Mouse (Mus musculus) gastrocnemius, adult 18-20 months (tissue): ENCODE measurements around the gene Mrps6. TPM values are rescaled to one million over a fixed set of nuclear protein-coding genes. Genes with fewer than 3 reads are reported as not detected.

Experiments used
- DNase-seq: peaks from one replicate; pipeline ENCODE4 v3.0.0; 2021; ENCODE audit warnings: low spot score
- long read RNA-seq, 2 experiments: library from polyadenylated mRNA; stranded (forward); transcript quantifications; one replicate each; pipeline ENCODE4 v2.0.0; 2021
- total RNA-seq, 2 experiments: library from RNA; stranded (reverse); gene quantifications; 2 replicates each; pipeline ENCODE4 v1.2.3; 2021

Mrps6 gene
- total RNA-seq: 10 to 100 TPM; 23.2 to 26.7 TPM
- long read RNA-seq, experiment 1, transcript Mrps6-201 (3 exons, 846 nt): major isoform, 22 of 26 reads
- long read RNA-seq, experiment 1, partial matches to known transcripts: 3 of 26 reads
- long read RNA-seq, experiment 1, other reads (novel, unspliced or antisense): 1 of 26 reads
- long read RNA-seq, experiment 2, transcript Mrps6-201 (3 exons, 846 nt): major isoform, 13 of 18 reads
- long read RNA-seq, experiment 2, partial matches to known transcripts: 2 of 18 reads
- long read RNA-seq, experiment 2, other reads (novel, unspliced or antisense): 3 of 18 reads

DNA sequence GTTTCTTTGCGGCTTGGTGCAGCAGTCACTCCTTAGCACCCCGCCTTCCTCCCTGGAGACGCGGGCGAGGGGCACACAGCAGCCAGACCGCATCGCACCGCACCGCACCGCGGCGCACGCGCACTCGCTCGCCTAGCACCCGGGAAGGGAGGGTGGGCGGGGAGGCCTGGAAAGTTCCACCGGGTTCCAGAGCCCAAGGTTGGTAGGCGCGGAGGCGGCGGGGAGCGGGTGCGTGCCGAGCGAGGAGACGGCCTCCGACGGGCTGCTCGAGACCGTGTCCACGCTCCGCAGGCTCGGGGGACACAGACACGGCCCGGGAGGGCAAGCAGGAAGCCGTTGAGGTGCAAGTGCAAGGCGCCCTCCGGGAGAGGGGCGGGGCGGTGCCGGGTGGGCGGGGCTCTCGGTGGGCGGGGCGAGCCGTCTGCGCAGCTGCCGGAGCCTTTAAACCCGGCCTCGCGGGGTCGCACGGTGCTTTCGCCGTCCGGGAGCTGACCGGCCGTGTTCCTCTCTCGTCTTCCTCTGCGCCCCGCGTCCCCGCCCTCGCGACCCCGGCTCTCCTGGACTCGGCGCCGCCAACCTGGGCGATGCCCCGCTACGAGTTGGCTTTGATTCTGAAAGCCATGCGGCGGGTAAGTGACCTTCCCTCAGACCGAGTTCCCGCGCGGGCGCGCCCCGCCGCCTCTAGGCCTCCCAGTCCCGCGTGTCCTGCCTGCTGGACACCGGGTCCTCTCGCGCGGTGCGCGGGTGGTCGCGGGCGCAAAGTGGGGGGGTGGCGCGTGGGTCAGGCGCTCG lies at the start of gene Mrps6, which contains the start of the genes Gm49711 and Slc5a3:
TSS of gene Mrps6 (plus strand) at position 419 of the 792 bp plus-strand sequence.
TSS of gene Gm49711 (plus strand) at position 465 of the 792 bp plus-strand sequence.
TSS of gene Slc5a3 (plus strand) at position 471 of the 792 bp plus-strand sequence.
- peak; percentile 78 for DNase-seq

DNA sequence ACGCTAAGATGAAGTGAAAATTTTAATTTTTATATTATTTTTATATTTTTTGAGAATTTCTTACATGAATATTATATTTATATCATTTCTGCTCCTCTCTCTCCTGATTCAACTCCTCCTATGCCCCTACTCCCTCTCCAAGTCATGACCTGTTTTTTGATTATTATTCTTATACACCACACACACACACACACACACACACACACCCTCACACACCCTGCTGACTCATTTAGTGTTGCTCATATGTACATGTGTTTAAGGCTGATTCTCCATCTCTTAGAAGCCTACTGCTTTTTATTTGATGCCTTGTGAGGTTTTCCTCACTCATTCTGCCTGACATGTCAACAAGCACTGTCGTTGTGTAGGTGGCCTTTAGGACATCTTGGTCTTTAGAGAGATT lies 48.5 kb upstream of the Mrps6 start:
- DNase-seq: no peak

DNA sequence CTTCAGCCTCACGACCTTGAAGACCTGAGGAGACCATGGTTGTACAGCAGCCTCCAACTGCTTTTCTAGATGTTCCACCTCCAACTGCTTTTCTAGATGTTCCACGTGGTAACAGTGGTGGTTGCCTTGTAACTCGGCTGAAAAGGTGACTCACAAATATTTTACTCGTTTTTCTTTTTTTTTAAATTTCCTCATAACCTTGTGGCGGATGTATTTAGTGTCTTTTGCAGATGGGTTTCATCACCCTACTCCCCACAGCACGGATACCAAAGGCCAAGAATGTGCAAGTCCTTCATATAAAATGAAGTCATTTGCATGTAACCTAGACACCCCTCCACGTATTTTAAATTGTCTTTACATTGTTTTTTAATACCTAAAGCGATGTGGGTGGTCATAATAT lies 41.3 kb upstream of the Mrps6 start:
- no peak for DNase-seq

DNA sequence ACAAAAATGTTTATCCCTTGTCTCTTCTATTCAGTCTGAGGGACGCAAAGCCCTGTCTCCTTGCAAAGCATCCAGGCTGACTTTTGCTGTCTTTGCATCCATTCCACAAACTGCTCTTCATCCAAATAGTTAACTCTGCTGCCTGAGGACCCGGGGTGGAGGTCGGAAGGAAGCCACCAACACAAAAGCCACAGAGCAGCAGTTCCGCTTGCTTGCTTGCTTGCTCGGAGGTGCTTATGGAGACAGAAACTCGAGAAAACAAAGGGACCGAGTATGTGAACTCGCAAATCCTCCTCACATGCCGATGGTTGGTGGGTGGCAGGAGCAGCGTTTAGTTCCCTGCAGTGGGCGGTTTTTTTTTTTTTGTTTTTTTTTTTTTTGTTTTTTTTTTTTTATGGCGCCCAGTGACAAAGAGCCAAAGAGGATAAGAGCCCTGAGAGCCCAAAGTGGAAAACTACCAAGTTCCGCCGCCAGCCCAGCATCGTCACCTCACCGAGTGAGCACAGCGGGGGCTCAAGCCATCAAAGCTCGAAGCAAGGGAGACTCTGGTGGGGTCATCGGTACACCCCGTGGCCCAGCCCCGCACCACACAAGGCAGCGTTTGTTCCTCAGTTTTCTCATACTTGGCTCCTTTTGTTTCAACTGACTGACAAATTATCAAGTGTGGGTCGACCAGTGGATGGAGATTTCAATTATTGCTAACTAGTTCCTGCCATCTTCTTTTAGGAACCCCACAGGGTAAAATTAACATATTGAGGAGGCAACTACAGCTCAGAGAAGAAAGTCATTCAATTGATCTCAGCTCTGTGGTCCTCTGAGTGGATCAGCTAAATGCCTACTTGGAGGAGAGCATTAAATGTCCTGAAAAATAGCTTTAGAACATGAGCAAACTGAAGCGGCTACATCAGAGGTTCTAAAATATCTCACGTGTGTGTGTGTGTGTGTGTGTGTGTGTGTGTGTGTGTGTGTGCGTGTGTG lies 38.6 kb upstream of the Mrps6 start:
- no peak for DNase-seq

DNA sequence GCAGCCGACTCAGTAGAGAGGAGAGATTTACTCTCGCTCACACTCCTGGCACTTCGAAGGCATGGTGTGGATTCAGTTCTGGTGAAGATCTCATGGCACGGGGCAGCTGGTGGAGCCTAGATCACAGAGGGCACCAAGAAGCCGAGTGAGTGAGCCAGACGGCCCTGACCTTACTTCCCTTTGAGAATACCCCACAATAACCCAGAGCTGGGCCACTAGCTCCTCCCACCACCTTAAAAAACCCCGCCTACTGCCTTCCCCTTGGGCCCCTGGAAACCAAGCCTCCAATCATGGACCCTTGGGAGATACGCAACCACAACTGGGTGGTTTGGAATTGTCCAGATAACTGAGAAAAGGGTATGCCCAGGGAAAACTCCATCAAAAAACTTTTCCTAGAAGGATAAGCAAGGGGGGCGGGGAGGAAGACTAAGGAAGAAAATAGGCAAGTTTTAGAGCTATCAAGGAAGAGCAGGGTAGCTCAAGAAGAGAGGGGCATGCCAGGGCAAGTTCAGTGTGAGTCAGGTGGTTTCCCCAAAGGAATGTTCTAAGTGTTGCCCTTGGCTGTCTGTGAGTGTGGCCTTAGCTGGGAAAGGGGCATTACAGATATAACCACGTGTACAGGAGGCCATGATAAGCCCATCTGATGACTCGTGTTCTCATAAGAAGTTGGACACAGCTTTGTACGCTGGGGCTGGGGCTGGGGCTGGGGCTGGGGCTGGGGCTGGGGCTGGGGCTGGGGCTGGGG lies 36.2 kb upstream of the Mrps6 start:
- no peak for DNase-seq

DNA sequence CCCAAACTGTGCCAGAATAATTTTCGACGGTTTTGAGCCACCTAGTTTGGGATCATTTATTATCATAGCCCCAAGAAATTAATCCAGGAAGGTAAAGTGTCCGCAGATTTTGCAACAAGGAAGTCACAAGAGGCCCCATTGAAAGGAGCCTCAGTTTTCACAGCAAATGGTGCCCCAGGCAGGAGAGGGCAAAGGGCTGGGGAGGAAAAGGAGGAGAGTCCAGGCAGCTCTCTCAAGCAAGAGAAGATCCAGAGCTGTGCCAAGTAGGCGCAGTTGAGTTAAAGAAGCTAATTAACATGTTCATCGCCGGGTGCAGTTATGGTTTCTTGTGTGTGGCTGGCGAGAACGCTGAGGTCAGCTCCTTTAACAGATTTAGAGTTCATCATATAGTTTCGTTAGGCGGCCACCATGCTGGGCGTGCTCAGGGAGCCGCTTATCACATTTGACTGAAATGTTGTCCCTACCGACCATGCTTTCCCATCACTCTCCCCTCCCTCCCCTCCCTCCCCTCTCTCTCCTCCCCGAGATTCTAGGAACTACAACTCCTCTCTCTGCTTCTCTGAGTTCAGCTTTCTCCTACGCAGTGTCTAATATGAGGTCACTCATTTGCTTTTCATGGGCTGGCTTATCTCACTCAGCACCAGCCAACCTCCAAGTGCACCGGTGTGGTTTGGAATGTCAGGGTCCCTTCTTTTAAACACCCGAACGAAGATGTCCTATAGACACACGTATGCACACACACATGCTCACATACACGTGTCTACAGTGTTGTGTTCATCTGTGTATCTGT lies 35.4 kb upstream of the Mrps6 start:
- no peak for DNase-seq

DNA sequence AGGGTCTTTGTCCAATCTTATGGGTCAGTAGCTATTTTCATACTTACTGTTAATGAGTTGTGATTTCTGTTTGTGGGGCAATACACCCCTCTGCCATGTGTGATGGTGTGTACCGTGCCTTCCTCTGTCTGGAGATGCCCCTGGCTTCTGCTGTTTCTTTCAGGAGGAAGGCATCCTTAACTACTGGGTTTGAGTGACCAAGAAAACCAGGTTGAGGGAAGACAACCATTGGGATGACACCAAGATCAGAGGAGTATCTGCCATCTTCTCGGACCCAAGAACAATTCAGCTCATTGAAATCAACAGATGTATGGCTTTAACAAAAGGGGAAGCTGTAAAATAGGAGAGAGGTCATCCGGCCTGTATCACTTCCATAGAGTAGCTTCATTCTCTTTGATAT lies 24.8 kb upstream of the Mrps6 start:
- DNase-seq: no peak

DNA sequence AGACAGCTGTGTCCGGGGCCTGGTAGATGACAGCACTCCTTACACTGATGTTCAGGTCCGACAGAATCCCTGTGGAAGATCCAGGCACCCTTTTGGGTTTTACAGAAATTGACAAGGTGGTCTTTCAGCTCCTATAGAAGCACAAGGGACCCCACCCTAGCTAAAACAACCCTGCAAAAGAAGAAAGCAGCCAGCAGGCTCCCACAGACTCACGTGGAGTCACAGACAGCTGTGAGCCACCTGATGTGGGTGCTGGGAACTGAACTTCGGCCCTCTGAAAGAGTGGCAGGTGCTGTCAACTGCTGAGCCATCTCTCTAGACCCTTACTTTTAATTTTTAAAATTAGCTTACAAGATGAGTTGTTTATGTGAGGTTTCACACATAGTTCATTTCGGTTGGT lies 23.4 kb upstream of the Mrps6 start:
- no peak for DNase-seq

DNA sequence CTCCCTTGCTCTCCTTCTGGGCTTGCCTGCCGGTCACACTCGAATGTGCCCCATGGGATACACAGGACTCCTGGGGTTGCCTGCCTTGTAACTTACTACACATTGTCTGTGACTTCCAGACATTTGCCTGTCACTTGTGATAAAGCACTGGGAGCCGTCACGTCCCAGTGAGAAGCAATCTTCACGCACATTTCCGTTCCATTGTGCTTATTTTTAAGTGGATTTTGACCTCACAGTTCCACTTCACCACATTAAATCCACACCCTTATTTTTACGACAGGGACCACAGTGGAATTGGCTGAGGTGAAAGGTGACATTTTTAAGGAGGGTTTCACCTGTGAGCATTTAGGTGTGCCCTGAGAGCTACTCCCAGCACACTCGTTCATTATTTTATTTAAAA lies 21.4 kb upstream of the Mrps6 start:
- no peak for DNase-seq

DNA sequence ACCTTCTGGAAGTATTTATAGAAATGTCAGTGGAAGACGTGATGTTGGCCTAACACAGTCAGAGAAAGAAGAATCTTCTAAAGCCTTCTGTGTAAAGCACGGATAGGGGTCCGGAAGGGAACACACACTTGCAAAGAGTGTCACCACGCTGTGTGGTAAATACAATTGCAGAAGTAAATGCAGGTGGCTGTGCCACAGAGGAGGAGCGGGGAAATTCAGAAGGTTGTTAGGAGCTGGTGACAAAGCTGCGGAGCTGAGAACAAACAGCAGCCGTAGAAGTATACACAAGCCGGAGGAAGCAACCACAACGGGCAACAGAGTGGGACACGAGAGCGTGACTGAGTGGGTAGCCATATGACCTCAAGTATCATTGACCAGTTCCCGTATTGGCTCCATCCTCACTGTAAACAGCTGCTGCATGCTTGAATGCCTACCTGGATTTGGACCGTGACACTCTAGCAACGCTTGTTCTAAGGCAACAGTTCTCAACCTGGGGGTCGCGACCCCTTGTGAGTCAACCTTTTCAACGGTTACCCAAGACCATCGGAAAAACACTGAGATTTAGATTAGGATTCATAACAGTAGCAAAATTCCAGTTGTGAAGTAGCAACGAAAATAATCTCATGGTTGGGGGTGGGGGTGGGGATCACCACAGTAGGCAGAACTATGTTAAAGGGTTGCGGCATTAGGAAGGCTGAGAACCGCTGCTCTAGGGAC lies 20.0 kb upstream of the Mrps6 start:
- no peak for DNase-seq

DNA sequence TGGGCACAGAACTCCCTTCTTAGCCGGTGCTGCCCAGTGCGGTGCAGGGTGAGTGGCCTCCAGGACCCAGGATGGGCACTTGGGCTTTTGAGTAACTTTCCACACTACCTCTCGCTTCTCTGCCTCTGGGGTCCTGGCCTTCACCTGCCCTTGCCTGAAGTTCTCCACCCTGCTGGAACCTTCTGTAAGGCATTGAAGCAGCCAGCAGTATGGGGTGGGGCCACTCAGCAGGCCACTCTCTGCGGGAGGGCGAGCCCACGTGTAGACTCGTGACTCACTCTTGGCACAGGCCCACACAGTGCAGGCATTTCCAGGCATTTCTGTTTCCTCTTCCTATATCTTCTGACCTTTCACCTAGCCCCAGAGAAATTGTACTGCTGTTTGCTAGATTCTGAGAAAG lies 18.6 kb upstream of the Mrps6 start:
- no peak for DNase-seq

DNA sequence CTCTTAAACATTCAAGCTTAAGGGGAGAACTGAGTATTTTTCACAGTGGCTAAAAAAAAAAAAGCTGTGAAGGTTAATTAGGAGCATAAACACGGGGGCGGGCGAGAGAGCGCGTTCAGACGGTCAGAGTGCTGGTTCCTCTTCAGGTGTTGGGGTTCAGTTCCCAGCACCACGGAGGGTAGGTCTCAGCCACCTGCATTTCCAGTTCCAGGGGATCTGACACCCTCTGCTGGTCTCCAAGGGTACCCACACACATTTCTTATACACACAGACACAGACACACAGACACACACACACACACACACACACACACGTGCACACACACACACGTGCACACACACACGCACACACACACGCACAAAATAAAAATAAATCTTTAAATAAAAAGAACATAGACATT lies 18.1 kb upstream of the Mrps6 start:
- no peak for DNase-seq

DNA sequence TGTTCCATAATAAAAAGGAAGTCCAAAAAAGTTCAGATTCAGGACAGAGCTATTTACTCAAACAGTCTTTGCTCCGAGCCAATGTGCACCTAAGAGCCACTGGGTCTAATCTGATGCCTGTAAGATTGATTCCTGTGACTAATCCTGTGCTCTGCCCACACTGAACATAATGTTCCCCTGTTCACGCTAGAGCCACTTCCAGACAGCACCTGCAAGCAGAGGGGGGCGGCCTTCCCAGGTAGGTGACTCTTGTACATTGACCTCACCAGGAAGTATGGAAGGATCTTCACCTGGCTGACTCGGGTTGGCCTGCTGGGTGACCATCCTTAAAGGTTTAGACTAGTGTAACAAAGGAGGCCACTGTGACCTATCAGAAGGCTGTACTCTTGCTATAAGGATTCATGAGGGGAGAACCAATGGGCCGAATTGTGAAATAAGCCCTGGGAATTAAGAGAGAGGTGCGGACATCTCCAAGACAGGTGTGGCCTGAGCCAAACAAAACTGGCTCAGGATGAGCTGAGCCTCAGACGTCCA lies 6.2 kb upstream of the Mrps6 start:
- no peak for DNase-seq

DNA sequence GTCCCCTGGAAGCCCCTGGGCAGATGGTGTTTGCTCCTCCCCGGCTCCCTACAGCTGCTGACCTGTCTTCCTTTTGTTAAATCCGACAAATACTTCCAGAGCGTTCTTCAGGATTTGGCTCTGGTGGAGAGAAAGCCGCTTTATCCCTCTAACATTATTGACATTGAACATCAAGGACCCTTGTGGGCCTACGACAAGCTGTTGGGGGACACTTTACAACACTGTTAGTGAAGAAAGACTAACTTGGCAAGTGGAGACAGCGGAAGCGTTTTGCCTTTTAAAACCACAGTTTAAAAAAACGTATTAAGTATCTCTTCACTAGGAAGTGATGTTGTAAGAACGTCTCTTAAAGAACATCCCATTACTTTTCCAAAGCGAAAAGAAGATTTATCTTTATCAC lies 5.5 kb upstream of the Mrps6 start:
- no peak for DNase-seq

DNA sequence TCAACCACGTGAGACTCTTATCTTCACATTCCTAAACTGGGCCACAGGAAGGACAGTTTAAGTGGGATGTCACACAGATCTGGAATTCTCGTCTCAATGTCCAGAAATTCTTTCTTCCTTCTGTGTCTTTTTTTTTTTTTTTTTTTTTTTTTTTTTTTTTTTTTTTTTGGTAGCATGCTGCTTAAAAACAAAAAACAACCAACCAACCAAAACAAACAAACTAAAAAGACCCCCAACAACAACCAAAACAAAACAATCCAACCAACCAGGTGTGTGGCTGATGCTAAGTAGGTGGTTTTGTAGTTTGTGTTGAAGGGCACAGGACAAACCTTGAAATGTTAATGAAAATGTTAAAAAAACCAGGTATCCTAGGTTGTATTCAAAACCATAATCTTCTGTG lies 1.4 kb upstream of the Mrps6 start:
- no peak for DNase-seq

DNA sequence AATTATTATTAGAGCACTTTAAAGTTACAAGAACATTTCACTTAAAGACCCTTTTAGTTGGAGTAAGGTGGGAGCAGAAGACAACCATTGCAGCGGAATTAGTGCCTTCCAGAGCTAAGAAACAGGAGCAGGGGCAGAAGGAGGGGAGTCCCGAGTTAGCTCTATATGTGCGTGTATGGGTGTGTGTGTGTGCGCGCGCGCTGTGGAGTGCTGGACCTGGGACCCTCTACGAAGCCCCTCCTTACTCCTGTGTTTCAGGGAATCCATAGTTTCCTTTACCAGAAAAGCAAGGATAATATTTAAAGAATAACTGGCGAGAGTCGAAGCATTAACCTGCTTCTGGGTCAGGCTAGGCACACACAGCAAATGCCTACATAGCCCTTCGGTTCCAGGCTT lies 616 bp upstream of the Mrps6 start:
- DNase-seq: peak; percentile 7

DNA sequence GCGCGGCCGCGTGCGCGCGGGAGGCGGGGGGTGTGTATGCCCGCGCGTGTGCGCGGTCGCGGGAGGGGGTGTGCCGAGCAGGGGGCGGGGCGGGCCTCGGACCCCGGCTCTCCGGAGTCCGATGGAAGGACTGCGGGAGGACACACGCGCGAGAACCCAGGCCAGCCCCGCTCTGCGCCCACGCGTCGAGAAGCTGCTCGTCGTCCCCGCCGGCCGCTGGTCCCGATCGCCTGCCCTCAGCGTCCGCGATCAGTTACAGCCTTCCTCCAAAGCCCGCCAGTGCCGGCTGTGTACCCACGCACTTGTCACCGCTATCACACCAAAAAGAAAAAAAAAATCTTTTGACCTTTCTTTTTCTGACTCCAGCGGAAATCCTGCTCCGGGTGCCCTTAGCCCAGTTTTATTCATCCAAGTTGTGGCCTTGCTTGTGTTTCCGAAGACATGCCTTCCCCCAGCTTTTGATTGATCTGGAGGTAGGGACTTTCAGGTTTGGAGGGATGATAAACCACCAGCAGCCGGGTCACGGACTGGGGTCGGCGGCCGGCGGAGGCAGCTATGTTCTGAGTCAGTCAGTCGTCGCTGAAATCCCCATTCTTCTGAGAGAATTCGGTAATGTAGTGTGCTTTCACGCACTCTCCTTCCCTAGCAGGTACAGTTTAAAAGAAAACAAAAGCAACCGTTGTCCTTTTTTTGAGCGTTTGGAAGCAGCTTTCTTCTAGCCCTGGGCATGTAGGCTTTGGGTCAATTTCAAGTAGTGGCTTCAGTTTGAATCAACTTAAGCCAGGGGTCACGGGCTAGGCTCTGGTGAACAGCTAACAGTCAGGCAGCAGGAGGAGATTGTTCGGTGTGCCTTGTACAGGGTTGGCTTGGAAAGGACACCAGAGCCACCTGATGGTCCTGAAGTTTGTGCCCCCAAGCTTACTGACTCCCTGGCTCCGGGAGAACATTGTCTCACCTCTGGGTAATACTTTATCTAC lies 862 bp downstream of the Mrps6 start:
- no peak for DNase-seq

DNA sequence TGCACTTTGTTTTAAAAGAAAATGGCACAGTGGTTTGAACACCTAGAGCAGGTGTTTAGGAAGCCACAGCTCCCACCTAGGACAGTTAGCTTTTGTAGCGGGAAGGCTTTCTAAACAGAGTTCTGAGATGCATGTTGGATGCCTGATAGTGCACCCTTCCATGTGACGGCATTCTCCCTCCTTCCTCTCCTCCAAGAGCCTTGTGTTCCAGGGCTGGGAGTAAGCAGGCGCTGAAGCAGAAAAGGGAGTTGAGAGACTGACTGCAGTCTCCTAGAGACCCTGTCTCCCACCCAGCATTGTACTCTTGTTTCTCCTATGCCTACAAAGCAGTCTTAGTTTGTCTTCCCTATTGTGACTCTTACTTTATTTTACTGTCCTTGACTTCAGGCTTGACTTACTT lies 2.1 kb downstream of the Mrps6 start:
- no peak for DNase-seq
